Mouse (Mus musculus): ENCODE measurements at regions not wholly inside any gene's neighbourhood (a gene's known extent, or its start where the extent isn't known, plus 50 kb on each side); places are given as distances from the start of the nearest gene placed in this dataset.

- DNase-seq (ENCODE audit: low spot score) = no peak
Observed at GRCm38 (mm10) chr16:69646156-69646555, 217.4 kb downstream of the Speer2 start.

- no peak for DNase-seq (ENCODE audit: low spot score)
Observed at GRCm38 (mm10) chr16:69607736-69608135, 255.8 kb downstream of the Speer2 start.

GRCm38 (mm10) chr16:69600978-69601377, 262.6 kb downstream of the Speer2 start:
- DNase-seq (ENCODE audit: low spot score) = no peak

GRCm38 (mm10) chr16:69577205-69577604, 286.3 kb downstream of the Speer2 start:
- DNase-seq (ENCODE audit: low spot score) = peak; percentile 19

GRCm38 (mm10) chr16:69568189-69568588, 295.4 kb downstream of the Speer2 start:
- DNase-seq (ENCODE audit: low spot score) = no peak

GRCm38 (mm10) chr16:69567420-69568179, 295.9 kb downstream of the Speer2 start:
- DNase-seq (ENCODE audit: low spot score) = no peak
